Mouse (Mus musculus): ENCODE results near the gene Rab11fip5.

The Rab11fip5 gene

GRCm38 (mm10) chr6:85314064-85314798 is 60.2 kb downstream of the Rab11fip5 start:
- no peak for DNase-seq (ENCODE audit: low spot score in 2 of 2)

- DNase-seq (ENCODE audit: low spot score in 2 of 2) = no peak
Measured at GRCm38 (mm10) chr6:85307894-85308293, 66.5 kb downstream of the Rab11fip5 start.

- DNase-seq (ENCODE audit: low spot score in 2 of 2) = no peak
Measured at GRCm38 (mm10) chr6:85306375-85306774, 68.1 kb downstream of the Rab11fip5 start.

GRCm38 (mm10) chr6:85305826-85306225 is 68.6 kb downstream of the Rab11fip5 start:
- no peak for DNase-seq (ENCODE audit: low spot score in 2 of 2)

- no peak for DNase-seq (ENCODE audit: low spot score in 2 of 2)
Measured at GRCm38 (mm10) chr6:85304966-85305365, 69.5 kb downstream of the Rab11fip5 start.

- DNase-seq (ENCODE audit: low spot score in 2 of 2) = no peak
Measured at GRCm38 (mm10) chr6:85302326-85303055, 71.9 kb downstream of the Rab11fip5 start.

GRCm38 (mm10) chr6:85295384-85296167 is 78.9 kb downstream of the Rab11fip5 start:
- peak; percentile 95 to 97 for DNase-seq (ENCODE audit: low spot score in 2 of 2)

GRCm38 (mm10) chr6:85294004-85294379 is 80.4 kb downstream of the Rab11fip5 start:
- no peak for DNase-seq (ENCODE audit: low spot score in 2 of 2)

- peak; percentile 83 to 86 for DNase-seq (ENCODE audit: low spot score in 2 of 2)
Measured at GRCm38 (mm10) chr6:85293255-85294003, 81.0 kb downstream of the Rab11fip5 start.

GRCm38 (mm10) chr6:85290869-85291824 is 83.3 kb downstream of the Rab11fip5 start:
- no peak for DNase-seq (ENCODE audit: low spot score in 2 of 2)

GRCm38 (mm10) chr6:85288193-85288857 is 86.1 kb downstream of the Rab11fip5 start:
- DNase-seq (ENCODE audit: low spot score in 2 of 2) = no peak

- DNase-seq (ENCODE audit: low spot score in 2 of 2) = no peak
Measured at GRCm38 (mm10) chr6:85286283-85287047, 88.0 kb downstream of the Rab11fip5 start.
